Mouse (Mus musculus) liver, embryonic 14.5 days (tissue): ENCODE data around the gene Cmtm3.

Source experiments
- CTCF ChIP-seq: IDR thresholded peaks from 2 replicates; pipeline ENCODE4 v1.5.1; 2016; ENCODE audit warnings: antibody characterized with exemption, low read depth, control low read depth
- EP300 ChIP-seq: IDR thresholded peaks from 2 replicates; pipeline ENCODE4 v1.6.1; 2016; ENCODE audit warnings: antibody characterized with exemption, low read depth

- TF ChIP-seq EP300, result no peak
- no peak for TF ChIP-seq CTCF
Observed at GRCm38 (mm10) chr8:104348971-104349370, 9.8 kb downstream of the Cmtm3 start.
